Comparison of ENCODE assay signal across 8 mouse cellular contexts in the genomic region with DNA sequence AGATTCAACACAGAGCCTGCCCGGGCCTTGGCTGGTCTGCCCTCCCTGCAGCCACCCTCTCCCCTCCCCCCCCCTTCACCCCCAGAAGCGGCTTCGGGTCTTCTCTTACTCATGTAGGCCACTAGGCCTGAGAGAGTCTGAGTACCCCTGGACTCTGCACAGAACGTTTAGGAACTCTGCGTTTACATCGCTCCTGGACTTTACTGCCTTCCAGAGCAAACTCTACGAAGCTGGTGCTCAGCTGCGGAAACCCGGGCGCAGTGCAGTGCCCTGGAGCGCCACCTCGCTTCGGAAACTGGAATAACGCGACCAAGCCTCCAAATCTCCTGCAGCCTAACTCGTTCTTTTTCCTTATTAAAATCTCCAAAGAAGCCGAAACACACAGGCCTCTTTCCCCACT. TPM values are rescaled to one million over a fixed set of nuclear protein-coding genes. Genes with fewer than 3 reads are reported as not detected.
A peak's percentile ranks its signal among the peaks of the same experiment; 100 is the strongest.
DNase-seq lines count a peak whose midpoint lies in the region; ATAC-seq and TF ChIP-seq lines count a peak whose summit lies in the region.

No protein-coding gene starts in this region.

- no peak for TF ChIP-seq POLR2A in cortical plate, adult 2 months (IDR thresholded peaks at IDR 0.05; ENCODE audit: extremely low read depth, insufficient read depth, low read length)

- TF ChIP-seq CTCF in cortical plate, adult 2 months (IDR thresholded peaks at IDR 0.05; ENCODE audit: extremely low read depth, insufficient read depth, low read length), result peak; percentile 76
- peak; percentile 89 for TF ChIP-seq CTCF in left cerebral cortex, adult 2 months (IDR thresholded peaks at IDR 0.05)

- no peaks in the 10 kb centered on the region for H3K4me1 ChIP-seq in cortical plate, adult 2 months (ENCODE audit: control insufficient read depth, insufficient read depth, low read length)
- H3K4me1 ChIP-seq in intestine, embryonic 14.5 days (replicated peaks; ENCODE audit: control insufficient read depth, insufficient read depth, low read length), result peaks cover 20% of the 10 kb centered on the region

- no peaks in the 10 kb centered on the region for H3K36me3 ChIP-seq in intestine, embryonic 14.5 days (ENCODE audit: control insufficient read depth, insufficient read depth, low read length)

- peak; percentile 49 for DNase-seq in adipocyte (ENCODE audit: low spot score)
- peak; percentile 70 for DNase-seq in gastrocnemius, postnatal 14 days
- DNase-seq in intestine, embryonic 14.5 days (ENCODE audit: low spot score), result peak; percentile 96
- peak; percentile 83 to 88 for DNase-seq in left cerebral cortex, adult 2 months (ENCODE audit: extremely low spot score in 1 of 2, low spot score in 2 of 2)
- peak; percentile 85 for DNase-seq in lung, postnatal 36 days
- DNase-seq in right cerebral cortex, postnatal 36 days (ENCODE audit: low spot score in 2 of 2), result peak; percentile 66 to 69
- no peak for DNase-seq in spleen, adult 12 weeks (ENCODE audit: low spot score)

- no peak overlapping the region for H3K27ac ChIP-seq in cortical plate, adult 2 months (ENCODE audit: insufficient read depth, low read length)
- H3K27ac ChIP-seq in intestine, embryonic 14.5 days (ENCODE audit: low read depth), result no peak overlapping the region
- H3K27ac ChIP-seq in left cerebral cortex, adult 2 months, result no peak overlapping the region

- WGBS in intestine, embryonic 14.5 days, result 1% methylated on average over 17 of the region's 17 CpGs

- intact Hi-C loops in gastrocnemius, postnatal 14 days (cut with DNase I; ENCODE audit: low total_unique reads), result no loop called here
- intact Hi-C loops in left cerebral cortex, adult 2 months (cut with DNase I), result loop anchor here (1.0 to 10.0 kb wide), 5 partner anchors 160 to 1750 kb away; no protein-coding TSS in a partner anchor

- peaks cover 80% of the 10 kb centered on the region for H3K27me3 ChIP-seq in intestine, embryonic 14.5 days (replicated peaks; ENCODE audit: control insufficient read depth, insufficient read depth, low read length)

- no peak overlapping the region for H3K9ac ChIP-seq in intestine, embryonic 14.5 days (ENCODE audit: low read length)

- H3K4me2 ChIP-seq in intestine, embryonic 14.5 days (ENCODE audit: low read length), result peak overlapping the region; percentile 44

- H3K9me3 ChIP-seq in intestine, embryonic 14.5 days (ENCODE audit: control insufficient read depth, low read length), result no peaks in the 10 kb centered on the region

- H3K4me3 ChIP-seq in cortical plate, adult 2 months (ENCODE audit: insufficient read depth, low read length), result no peak overlapping the region
- 0 out of 2 replicates have a peak overlapping the region, but pooled peaks have one; percentile 8 for H3K4me3 ChIP-seq in intestine, embryonic 14.5 days (ENCODE audit: low read depth, low read length)
- H3K4me3 ChIP-seq in left cerebral cortex, adult 2 months, result no peak overlapping the region

- ATAC-seq in intestine, embryonic 14.5 days (replicated peaks; ENCODE audit: low FRiP score, low TSS enrichment, low read depth), result 0 out of 2 replicates have a peak, but pooled peaks have one; percentile 33

RNA-seq across cellular contexts. Expression of gene Nr2f2, which starts 31.7 kb away (rescaled TPM):
- polyA plus RNA-seq in cortical plate, adult 2 months (2012; rRNA removed), result 13.8 and 21.2 TPM in 2 replicates
- 10 to 100 TPM; 22.2 to 30.2 TPM for total RNA-seq in gastrocnemius, postnatal 14 days (2021)
- 53.7 and 56.9 TPM in 2 replicates for polyA plus RNA-seq in intestine, embryonic 14.5 days (2014; fragmentation: Nextera tagmentation; extraction: Ambion mirVana)
- 10 to 100 TPM; 38.9 to 45.2 TPM for total RNA-seq in left cerebral cortex, adult 2 months (2021)
